Mouse (Mus musculus) hindbrain, embryonic 14.5 days (tissue): ENCODE results near the gene Rnasek. TPM values are rescaled to one million over a fixed set of nuclear protein-coding genes. Genes with fewer than 3 reads are reported as not detected.

ENCODE experiments used
- ATAC-seq: fragments of 200-750 bp; cut with Nextera tagmentation; 2 replicates; pipeline ENCODE4 v1.8.0; 2017; ENCODE audit warnings: moderate number of reproducible peaks, mild to moderate bottlenecking, moderate TSS enrichment, moderate library complexity; ENCODE audit not compliant: low FRiP score
- DNase-seq: peaks from one replicate; pipeline ENCODE4 v3.0.0-alpha.2; 2015; ENCODE audit warnings: low spot score
- H3K27ac ChIP-seq: fragments of 300-500 bp; sonication (generic); 2 replicates; pipeline ENCODE4 v1.5.1; 2014; ENCODE audit warnings: mild to moderate bottlenecking, moderate library complexity
- H3K27me3 ChIP-seq: fragments of 300-500 bp; sonication (generic); 2 replicates; pipeline ENCODE4 v1.6.1; 2014; ENCODE audit warnings: mild to moderate bottlenecking, low read length, mixed read lengths; ENCODE audit not compliant: control insufficient read depth, insufficient read depth
- H3K36me3 ChIP-seq: fragments of 300-500 bp; sonication (generic); replicated peaks from 2 replicates; pipeline ENCODE4 v1.6.1; 2014; ENCODE audit not compliant: control insufficient read depth, insufficient read depth
- H3K4me1 ChIP-seq: fragments of 300-500 bp; sonication (generic); replicated peaks from 2 replicates; pipeline ENCODE4 v1.6.1; 2014; ENCODE audit warnings: antibody characterized with exemption, low read length, mixed read lengths; ENCODE audit not compliant: control insufficient read depth, insufficient read depth
- H3K4me2 ChIP-seq: fragments of 300-500 bp; sonication (generic); replicated peaks from 2 replicates; pipeline ENCODE4 v1.6.1; 2014; ENCODE audit warnings: mild to moderate bottlenecking, moderate library complexity
- H3K4me3 ChIP-seq: fragments of 300-500 bp; sonication (generic); replicated peaks from 2 replicates; pipeline ENCODE4 v1.5.1; 2014; ENCODE audit warnings: mild to moderate bottlenecking, low read length
- H3K9ac ChIP-seq: fragments of 300-500 bp; sonication (generic); 2 replicates; pipeline ENCODE4 v1.6.1; 2014
- H3K9me3 ChIP-seq: fragments of 300-500 bp; sonication (generic); 2 replicates; pipeline ENCODE4 v1.6.1; 2016; ENCODE audit warnings: low read length; ENCODE audit not compliant: control insufficient read depth
- WGBS: fragments of 180-500 bp; shearing (Covaris S2); extraction: QIAGEN DNeasy Blood & Tissue Kit; methylation state at CpG from one replicate; pipeline ENCODE4 v1.1.7; 2014; 5-methylcytosine and 5-hydroxymethylcytosine counted together
- polyA plus RNA-seq: library from polyadenylated mRNA; unstranded; fragments of >200 nt; fragmentation: Nextera tagmentation; extraction: Ambion mirVana; gene quantifications from 2 replicates; pipeline ENCODE4 v1.2.1, GENCODE M21; 2014

Gene Rnasek
- polyA plus RNA-seq, 1 experiment from 2014 or later: 388 TPM

GRCm38 (mm10) chr11:70221603-70222500 lies 17.8 kb downstream of the Rnasek start:
- Histone ChIP-seq H3K4me2 (peak overlapping the region; percentile 91), H3K9me3 (no peaks in the 10 kb centered on the region), H3K27ac (peak overlapping the region; percentile 91), H3K9ac (peak overlapping the region; percentile 88), H3K4me3 (peak overlapping the region; percentile 66), H3K27me3 (peaks cover 32% of the 10 kb centered on the region), H3K4me1 (peaks cover 38% of the 10 kb centered on the region), H3K36me3 (peaks cover 11% of the 10 kb centered on the region)
- no peak for ATAC-seq
- 5% methylated on average over 14 of the region's 14 CpGs for WGBS
- no peak for DNase-seq

GRCm38 (mm10) chr11:70220731-70221602 lies 18.7 kb downstream of the Rnasek start, which contains the start of gene Slc16a13:
Slc16a13 (minus strand) TSS chr11:70221064.
- H3K27ac ChIP-seq: peak within 1 kb of the TSS; percentile 91
- peaks cover 16% of the 10 kb centered on the region for H3K36me3 ChIP-seq
- ATAC-seq (peak; percentile 96), DNase-seq (peak; percentile 96)
- H3K4me1 ChIP-seq: peaks cover 30% of the 10 kb centered on the region
- H3K4me2 ChIP-seq: peak within 1 kb of the TSS; percentile 91
- WGBS: under 1% methylated on average over 28 of the region's 28 CpGs
- H3K4me3 ChIP-seq: peak within 1 kb of the TSS; percentile 66
- peak within 1 kb of the TSS; percentile 88 for H3K9ac ChIP-seq
- H3K27me3 ChIP-seq: peaks cover 32% of the 10 kb centered on the region
- H3K9me3 ChIP-seq: no peaks in the 10 kb centered on the region

- ATAC-seq: no peak
- peak overlapping the region; percentile 88 for H3K9ac ChIP-seq
- H3K9me3 ChIP-seq: no peaks in the 10 kb centered on the region
- H3K4me1 ChIP-seq: peaks cover 27% of the 10 kb centered on the region
- H3K36me3 ChIP-seq: peaks cover 16% of the 10 kb centered on the region
- DNase-seq: no peak
- H3K27ac ChIP-seq: peak overlapping the region; percentile 91
- peaks cover 32% of the 10 kb centered on the region for H3K27me3 ChIP-seq
- WGBS: 1% methylated on average over 24 of the region's 24 CpGs
- peak overlapping the region; percentile 91 for H3K4me2 ChIP-seq
- peak overlapping the region; percentile 66 for H3K4me3 ChIP-seq
These were observed 19.3 kb downstream of the Rnasek start for GRCm38 (mm10) chr11:70220323-70220722.

- Histone ChIP-seq H3K27me3 (peaks cover 32% of the 10 kb centered on the region), H3K4me3 (peak overlapping the region; percentile 66), H3K9ac (peak overlapping the region; percentile 88), H3K4me1 (peaks cover 30% of the 10 kb centered on the region), H3K9me3 (no peaks in the 10 kb centered on the region), H3K27ac (peak overlapping the region; percentile 91), H3K4me2 (peak overlapping the region; percentile 91), H3K36me3 (peaks cover 16% of the 10 kb centered on the region)
- 56% methylated on average over 7 of the region's 7 CpGs for WGBS
- DNase-seq (no peak), ATAC-seq (no peak)
These were observed 19.8 kb downstream of the Rnasek start for GRCm38 (mm10) chr11:70219873-70220272.

DNA sequence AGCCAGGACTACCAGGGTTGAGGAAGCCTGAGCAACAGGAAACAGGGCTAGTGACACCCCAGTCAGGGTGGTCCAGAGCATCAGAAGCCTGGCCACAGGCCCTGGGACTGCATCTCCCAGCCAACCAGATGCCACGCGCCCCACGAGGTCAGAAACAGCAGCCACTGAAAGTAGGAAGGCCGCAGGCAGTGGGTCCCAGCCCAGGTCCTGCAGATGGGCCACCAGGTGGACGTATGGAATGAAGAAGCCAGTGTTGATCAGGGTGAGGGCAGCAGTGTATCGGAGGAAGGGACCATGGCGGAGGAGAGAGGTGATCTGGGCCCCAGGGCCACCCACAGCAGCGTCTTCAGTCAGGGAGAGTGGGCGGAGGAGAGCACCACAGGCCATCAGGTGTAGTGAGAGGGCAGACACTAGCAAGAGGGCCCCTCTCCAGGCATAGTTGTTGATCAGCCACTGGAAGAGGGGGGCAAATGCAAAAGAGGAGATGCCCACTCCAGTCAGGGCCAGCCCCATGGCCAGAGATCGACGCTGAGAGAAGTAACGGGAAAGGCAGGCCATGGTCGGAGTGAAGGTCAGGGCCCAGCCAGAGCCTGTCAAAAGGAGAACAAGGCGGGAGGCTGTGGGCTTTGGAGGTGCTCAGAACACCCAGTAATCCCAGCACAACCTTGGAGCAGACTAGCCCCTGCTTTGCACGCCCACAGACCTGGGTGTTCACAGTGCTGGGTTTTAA lies 20.7 kb downstream of the Rnasek start:
- DNase-seq: no peak
- Histone ChIP-seq H3K9me3 (no peaks in the 10 kb centered on the region), H3K27ac (no peak overlapping the region), H3K4me1 (peaks cover 40% of the 10 kb centered on the region), H3K4me2 (peak overlapping the region; percentile 91), H3K9ac (peak overlapping the region; percentile 88), H3K27me3 (peaks cover 32% of the 10 kb centered on the region), H3K36me3 (peaks cover 16% of the 10 kb centered on the region), H3K4me3 (peak overlapping the region; percentile 66; the same call in 1 of the 2 replicates)
- ATAC-seq: no peak
- WGBS: 88% methylated on average over 15 of the region's 15 CpGs

GRCm38 (mm10) chr11:70218039-70218438 lies 21.6 kb downstream of the Rnasek start:
- DNase-seq (no peak), ATAC-seq (no peak)
- H3K9me3 ChIP-seq: no peaks in the 10 kb centered on the region
- H3K4me1 ChIP-seq: peaks cover 44% of the 10 kb centered on the region
- no peak overlapping the region for H3K4me3 ChIP-seq
- H3K4me2 ChIP-seq: no peak overlapping the region
- H3K27me3 ChIP-seq: peaks cover 39% of the 10 kb centered on the region
- H3K9ac ChIP-seq: no peak overlapping the region
- H3K27ac ChIP-seq: no peak overlapping the region
- peaks cover 16% of the 10 kb centered on the region for H3K36me3 ChIP-seq
- 90% methylated on average over 4 of the region's 4 CpGs for WGBS

DNA sequence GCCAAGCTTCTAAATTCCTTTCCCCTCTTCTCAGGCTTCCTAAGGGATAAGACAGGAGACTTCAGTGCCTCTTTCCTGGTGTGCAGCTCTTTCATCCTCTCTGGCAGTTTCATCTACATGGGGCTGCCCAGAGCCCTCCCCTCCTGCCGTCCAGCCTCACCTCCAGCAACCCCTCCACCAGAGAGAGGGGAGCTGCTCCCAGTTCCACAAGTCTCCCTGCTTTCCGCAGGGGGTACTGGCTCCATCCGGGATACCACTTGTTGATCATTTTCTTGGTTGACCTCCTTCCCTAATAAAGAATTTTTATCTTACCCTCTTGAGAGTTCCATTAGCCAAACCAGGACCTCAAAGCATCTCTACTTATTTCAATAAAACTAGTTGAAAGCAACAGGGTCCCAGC lies 23.5 kb downstream of the Rnasek start:
- Histone ChIP-seq H3K27ac (no peak overlapping the region), H3K9ac (no peak overlapping the region), H3K4me2 (no peak overlapping the region), H3K4me3 (no peak overlapping the region), H3K9me3 (no peaks in the 10 kb centered on the region), H3K4me1 (peaks cover 36% of the 10 kb centered on the region), H3K36me3 (peaks cover 16% of the 10 kb centered on the region), H3K27me3 (peaks cover 48% of the 10 kb centered on the region)
- ATAC-seq: no peak
- 70% methylated on average over 3 of the region's 3 CpGs for WGBS
- DNase-seq: no peak

- no peaks in the 10 kb centered on the region for H3K9me3 ChIP-seq
- 0 out of 2 replicates have a peak overlapping the region, but pooled peaks have one; percentile 32 for H3K4me3 ChIP-seq
- H3K4me2 ChIP-seq: peak overlapping the region; percentile 79; the same call in 1 of the 2 replicates
- H3K27me3 ChIP-seq: peaks cover 48% of the 10 kb centered on the region
- 10% methylated on average over 22 of the region's 22 CpGs for WGBS
- no peak overlapping the region for H3K9ac ChIP-seq
- peaks cover 36% of the 10 kb centered on the region for H3K4me1 ChIP-seq
- H3K27ac ChIP-seq: no peak overlapping the region
- no peak for ATAC-seq
- no peak for DNase-seq
- peaks cover 16% of the 10 kb centered on the region for H3K36me3 ChIP-seq
These were observed 24.3 kb downstream of the Rnasek start for GRCm38 (mm10) chr11:70215301-70215700.
